Mouse (Mus musculus): ENCODE results near the gene Gm21974.
A peak's percentile ranks its signal among the peaks of the same experiment; 100 is the strongest.
"Not testable (repeated sequence)": the region's sequence is repeated elsewhere in the genome, so short reads cannot be mapped to it uniquely, and the experiment has no call there.

The Gm21974 gene

GRCm38 (mm10) chr7:127876467-127877348 lies 18.5 kb downstream of the Gm21974 start, which contains the start of gene Zfp668:
Zfp668 (minus strand) TSS chr7:127876828.
- peak; percentile 85 to 90 for DNase-seq (ENCODE audit: low spot score in 2 of 2)

GRCm38 (mm10) chr7:127876041-127876466 lies 19.2 kb downstream of the Gm21974 start, which contains the start of gene Zfp646:
Zfp646 (plus strand) TSS chr7:127876221.
- peak; percentile 70 to 71 for DNase-seq (ENCODE audit: low spot score in 2 of 2)

GRCm38 (mm10) chr7:127875627-127876001 lies 19.6 kb downstream of the Gm21974 start:
- DNase-seq (ENCODE audit: low spot score in 2 of 2): peak; percentile 91

- no peak for DNase-seq (ENCODE audit: low spot score in 2 of 2)
Observed at GRCm38 (mm10) chr7:127874812-127875626, 20.2 kb downstream of the Gm21974 start.

GRCm38 (mm10) chr7:127870136-127870821 lies 25.0 kb downstream of the Gm21974 start:
- DNase-seq (ENCODE audit: low spot score in 2 of 2): no peak

- DNase-seq (ENCODE audit: low spot score in 2 of 2): peak; percentile 48 to 64
Observed at GRCm38 (mm10) chr7:127869149-127869810, 26.0 kb downstream of the Gm21974 start.

- no peak for DNase-seq (ENCODE audit: low spot score in 2 of 2)
Observed at GRCm38 (mm10) chr7:127867641-127868040, 27.6 kb downstream of the Gm21974 start.

GRCm38 (mm10) chr7:127866434-127866833 lies 28.8 kb downstream of the Gm21974 start:
- DNase-seq (ENCODE audit: low spot score in 2 of 2): no peak

- DNase-seq (ENCODE audit: low spot score in 2 of 2): no peak
Observed at GRCm38 (mm10) chr7:127858258-127858657, 37.0 kb downstream of the Gm21974 start.

- peak; percentile 46 to 61 for DNase-seq (ENCODE audit: low spot score in 2 of 2)
Observed at GRCm38 (mm10) chr7:127850906-127851305, 44.3 kb downstream of the Gm21974 start.

- DNase-seq (ENCODE audit: low spot score in 2 of 2): peak; percentile 34 to 36
Observed at GRCm38 (mm10) chr7:127849973-127850875, 45.0 kb downstream of the Gm21974 start.

GRCm38 (mm10) chr7:127842001-127842718 lies 53.1 kb downstream of the Gm21974 start:
- DNase-seq (ENCODE audit: low spot score in 2 of 2): peak; percentile 82 to 83

GRCm38 (mm10) chr7:127841340-127842000 lies 53.8 kb downstream of the Gm21974 start:
- DNase-seq (ENCODE audit: low spot score in 2 of 2): peak; percentile 93 to 95

GRCm38 (mm10) chr7:127840886-127841285 lies 54.4 kb downstream of the Gm21974 start:
- no peak for DNase-seq (ENCODE audit: low spot score in 2 of 2)

- not testable (repeated sequence) for DNase-seq (ENCODE audit: low spot score in 2 of 2)
Observed at GRCm38 (mm10) chr7:127840031-127840430, 55.2 kb downstream of the Gm21974 start.

GRCm38 (mm10) chr7:127837878-127838277 lies 57.4 kb downstream of the Gm21974 start:
- DNase-seq (ENCODE audit: low spot score in 2 of 2): not testable (repeated sequence)

GRCm38 (mm10) chr7:127837473-127837872 lies 57.8 kb downstream of the Gm21974 start:
- DNase-seq (ENCODE audit: low spot score in 2 of 2): no peak
